Mouse (Mus musculus) forelimb bud, embryonic 11.5 days (tissue): Measurements from ENCODE around the gene Thop1.

ENCODE experiments used
- DNase-seq: peaks from one replicate; pipeline ENCODE4 v3.0.0-alpha.2; 2012; ENCODE audit warnings: low read depth, low spot score

Thop1 gene

DNA sequence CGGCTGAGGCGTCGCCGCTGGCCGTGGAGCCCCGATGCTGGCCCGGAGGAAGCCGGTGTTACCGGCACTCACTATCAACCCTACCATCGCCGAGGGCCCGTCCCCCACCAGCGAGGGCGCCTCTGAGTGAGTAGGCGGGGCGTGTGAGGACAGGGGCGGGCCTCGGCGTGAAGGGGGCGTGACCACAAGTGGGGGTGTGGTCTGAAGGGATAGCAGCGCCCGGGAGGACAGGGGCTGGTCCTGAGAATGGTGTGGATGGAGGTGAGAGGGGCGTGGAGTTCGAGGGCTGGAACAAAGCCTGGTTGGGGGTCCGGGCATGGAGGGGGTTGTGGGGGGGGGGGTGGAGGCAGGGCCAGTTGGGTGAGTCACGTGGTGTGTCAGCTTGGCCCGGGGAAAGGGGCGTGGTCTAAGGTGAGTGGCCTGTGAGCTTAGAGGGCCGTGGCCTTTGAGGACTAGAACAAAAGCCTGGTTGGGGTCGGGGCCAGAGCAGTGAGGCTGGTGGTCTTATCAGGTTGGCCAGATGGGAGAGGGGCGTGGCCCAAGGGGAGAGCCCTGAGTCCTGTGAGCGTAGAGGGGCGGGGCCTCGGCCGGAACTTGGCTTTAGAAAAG lies 36.4 kb downstream of the Thop1 start:
- peak; percentile 89 for DNase-seq

DNA sequence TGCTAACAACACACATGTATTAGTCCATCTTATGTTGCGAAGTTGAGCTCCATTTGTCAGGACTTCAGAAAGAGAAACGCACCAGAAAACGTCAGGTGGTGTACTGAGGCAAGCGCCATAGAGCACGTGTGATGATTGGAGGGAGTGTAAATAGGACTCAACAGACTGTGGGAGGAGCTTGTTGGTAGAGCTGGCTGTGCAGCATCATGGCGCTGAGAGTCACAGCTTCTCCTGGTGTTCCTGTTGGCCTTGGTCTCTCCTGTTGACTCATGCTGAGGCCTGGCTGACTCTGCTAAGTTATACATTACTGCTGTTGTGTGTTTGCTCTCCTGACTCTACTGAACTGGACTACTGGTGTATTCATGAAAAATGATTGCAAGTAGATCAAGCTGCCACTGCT lies 43.1 kb downstream of the Thop1 start:
- DNase-seq, result no peak

DNA sequence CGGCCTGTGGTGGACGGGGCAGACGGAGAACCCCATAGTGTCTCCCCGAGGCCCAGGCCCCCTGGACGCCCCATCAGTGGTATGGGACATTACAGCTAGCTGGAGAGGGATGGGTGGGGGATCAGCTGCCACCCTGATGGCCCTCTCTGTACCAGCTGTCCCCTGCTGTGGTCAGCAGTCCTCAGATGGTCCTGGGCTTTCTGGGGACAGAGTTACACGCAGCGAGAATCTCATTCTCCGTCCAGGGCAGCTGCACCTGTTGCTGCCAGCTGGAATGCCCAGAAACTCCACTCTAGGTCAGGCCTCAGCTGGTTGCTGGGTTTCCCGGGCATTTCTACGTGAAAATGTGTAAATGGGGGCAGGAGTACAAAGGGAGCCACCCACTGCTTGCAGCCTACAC lies 49.8 kb downstream of the Thop1 start:
- DNase-seq, result no peak

DNA sequence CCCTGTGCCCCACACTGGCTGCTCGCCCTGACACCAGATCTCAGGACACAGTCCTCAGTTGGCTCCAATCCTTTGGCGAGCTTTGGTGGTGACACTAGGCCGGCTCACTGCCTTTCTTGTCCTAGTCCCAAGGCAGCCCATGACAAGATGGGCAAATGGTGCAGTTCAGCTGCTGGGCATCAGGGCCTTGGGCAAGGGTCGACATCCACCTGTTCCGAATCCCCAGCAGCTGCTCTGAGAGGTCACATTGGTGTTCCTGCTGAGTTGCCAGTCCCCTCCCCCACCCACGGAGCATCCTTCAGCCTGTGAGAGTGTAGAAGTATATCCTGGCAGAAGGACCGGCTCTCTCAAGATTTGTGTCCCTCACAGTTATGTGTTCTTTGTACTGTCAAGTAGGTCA lies 50.8 kb downstream of the Thop1 start:
- DNase-seq, result no peak

DNA sequence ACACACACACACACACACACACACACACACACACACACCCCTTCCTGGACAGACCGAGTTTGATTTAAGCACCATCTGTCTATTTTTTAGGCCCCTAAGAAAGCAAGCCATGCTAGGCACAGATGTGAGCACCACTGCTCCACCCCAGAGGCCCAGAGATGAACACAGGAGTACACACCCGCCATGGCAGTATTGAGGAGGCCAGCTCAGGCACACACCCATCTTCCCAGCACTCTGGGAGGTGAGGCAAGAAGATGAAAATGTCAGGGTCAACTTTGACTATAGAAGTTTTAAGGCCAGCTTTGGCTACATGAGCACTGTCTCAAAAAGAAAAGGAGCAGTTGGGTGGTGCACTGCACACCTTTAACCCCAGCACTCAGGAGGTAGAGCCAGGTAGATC lies 53.1 kb downstream of the Thop1 start:
- no peak for DNase-seq

- no peak for DNase-seq
These were observed 53.7 kb downstream of the Thop1 start for GRCm38 (mm10) chr10:81123500-81123899.
